Mouse (Mus musculus) CH12F3 (cell line): Measurements from ENCODE around the gene Pdpr.
"Not testable (repeated sequence)": the region's sequence is repeated elsewhere in the genome, so short reads cannot be mapped to it uniquely, and the experiment has no call there.

Experiments used
- in situ Hi-C: fragments of 300-500 bp; cut with MboI; formaldehyde crosslinking; loops from 2 replicates; pipeline ENCODE4 v1.14.3; 2020; ENCODE audit warnings: low sequenced_read_pairs

Pdpr gene

GRCm38 (mm10) chr8:111093865-111094718 lies at the start of gene Pdpr:
Gene Pdpr, plus strand, starts transcription at chr8:111094630.
- in situ Hi-C loops: no loop called here

- in situ Hi-C loops: no loop called here
Measured at GRCm38 (mm10) chr8:111048694-111049093, 45.7 kb upstream of the Pdpr start.

- in situ Hi-C loops: no loop called here
Measured at GRCm38 (mm10) chr8:111049106-111049505, 45.3 kb upstream of the Pdpr start.

GRCm38 (mm10) chr8:111053827-111054518 lies 40.5 kb upstream of the Pdpr start:
- in situ Hi-C loops: no loop called here

GRCm38 (mm10) chr8:111055031-111055634 lies 39.3 kb upstream of the Pdpr start:
- in situ Hi-C loops: no loop called here

DNA sequence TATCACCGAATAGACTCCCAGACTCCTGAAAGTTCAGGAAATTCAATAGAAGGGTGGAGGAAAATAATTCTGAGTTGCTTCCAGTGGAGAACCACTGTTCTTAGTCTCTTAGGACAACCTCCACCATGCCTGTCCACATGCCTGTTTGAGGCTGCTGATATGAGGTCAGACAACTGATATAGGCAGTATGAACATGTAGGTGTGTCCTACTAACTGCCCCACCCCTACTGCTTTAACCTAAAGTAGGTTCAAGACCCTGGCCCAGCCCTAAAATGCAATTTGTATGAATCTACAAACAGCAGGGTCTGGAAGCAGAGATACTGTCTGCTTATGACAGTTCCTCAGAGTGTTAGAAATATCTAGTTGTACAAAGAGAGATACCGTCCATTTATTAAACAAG lies 38.8 kb upstream of the Pdpr start:
- in situ Hi-C loops: no loop called here

- in situ Hi-C loops: no loop called here
Measured at GRCm38 (mm10) chr8:111056158-111056663, 38.2 kb upstream of the Pdpr start, which contains the start of gene Exosc6. Gene Exosc6, plus strand, starts transcription at chr8:111056339.

GRCm38 (mm10) chr8:111056691-111057293 lies 37.6 kb upstream of the Pdpr start:
- in situ Hi-C loops: no loop called here

GRCm38 (mm10) chr8:111058946-111059572 lies 35.4 kb upstream of the Pdpr start:
- in situ Hi-C loops: no loop called here

- in situ Hi-C loops: no loop called here
Measured at GRCm38 (mm10) chr8:111061688-111062071, 32.8 kb upstream of the Pdpr start.

DNA sequence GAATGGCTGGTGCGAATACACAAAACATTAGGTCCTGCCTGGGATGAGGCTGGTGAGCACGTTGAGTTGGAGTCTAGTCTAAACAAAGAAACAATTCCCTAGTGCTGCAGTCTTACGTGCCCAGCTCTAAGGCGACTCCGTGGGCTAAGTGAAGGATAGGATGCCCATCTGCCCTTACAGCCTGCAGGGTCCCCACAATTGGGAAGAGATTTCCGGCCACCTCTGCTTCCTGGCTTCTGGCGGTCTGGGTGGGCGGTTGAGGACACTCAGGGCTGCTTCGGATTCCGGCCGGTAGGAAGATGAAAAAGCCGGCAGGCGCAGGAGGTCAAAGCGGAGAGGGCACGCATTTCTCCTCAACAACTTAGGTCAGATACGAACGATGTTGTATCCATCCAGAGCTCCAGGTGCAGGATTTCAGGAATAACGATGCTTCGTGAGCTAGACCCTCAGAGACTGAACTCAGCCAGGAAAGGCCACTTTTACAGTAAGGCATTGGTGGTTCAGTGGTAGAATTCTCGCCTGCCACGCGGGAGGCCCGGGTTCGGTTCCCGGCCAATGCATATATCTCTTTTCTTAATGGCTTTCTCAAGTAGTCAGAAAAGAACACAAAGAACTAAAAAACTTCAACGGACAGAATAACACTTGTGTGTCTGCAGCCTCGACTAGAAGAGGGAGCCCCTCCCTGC lies 32.2 kb upstream of the Pdpr start:
- in situ Hi-C loops: no loop called here

DNA sequence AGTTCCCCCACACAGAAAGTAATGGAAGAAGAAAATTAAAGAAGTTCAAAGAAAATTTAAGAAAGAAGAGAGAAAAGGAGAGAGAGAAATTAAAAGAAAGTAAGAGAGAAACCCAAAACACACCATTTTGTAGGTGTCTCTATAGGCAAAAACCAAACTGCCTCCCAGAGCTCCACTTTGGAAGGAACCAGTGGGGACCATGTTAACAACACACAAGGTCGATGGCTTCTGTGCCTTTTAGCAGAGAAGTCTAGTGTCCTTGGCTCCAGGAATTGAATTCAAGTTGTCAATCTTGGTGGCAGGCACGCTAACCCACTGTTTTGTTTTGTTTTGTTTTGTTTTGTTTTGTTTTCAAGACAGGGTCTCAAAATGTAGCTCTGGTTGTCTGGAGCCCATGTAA lies 31.5 kb upstream of the Pdpr start:
- in situ Hi-C loops: no loop called here

GRCm38 (mm10) chr8:111066308-111066707 lies 28.1 kb upstream of the Pdpr start:
- in situ Hi-C loops: no loop called here

- in situ Hi-C loops: no loop called here
Measured at GRCm38 (mm10) chr8:111067439-111067838, 27.0 kb upstream of the Pdpr start.

DNA sequence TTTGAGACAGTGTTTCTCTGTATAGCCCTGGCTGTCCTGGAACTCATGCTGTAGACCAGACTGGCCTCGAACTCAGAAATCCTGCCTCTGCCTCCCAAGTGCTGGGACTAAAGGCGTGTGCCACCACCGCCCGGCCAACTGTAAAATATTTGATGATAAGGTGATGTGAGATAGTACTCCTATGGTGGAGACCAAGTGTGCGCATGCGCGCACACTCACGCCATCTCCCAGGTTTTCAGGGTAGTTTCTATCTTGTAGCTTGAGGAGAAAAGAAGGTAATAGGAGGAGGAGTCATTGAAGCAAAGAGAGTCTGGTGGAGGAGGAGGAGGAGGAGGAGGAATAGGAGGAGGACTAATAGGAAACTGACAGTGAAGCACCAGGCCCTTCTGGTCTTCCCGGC lies 25.8 kb upstream of the Pdpr start:
- in situ Hi-C loops: not testable (repeated sequence)

- in situ Hi-C loops: no loop called here
Measured at GRCm38 (mm10) chr8:111075926-111076325, 18.5 kb upstream of the Pdpr start.

DNA sequence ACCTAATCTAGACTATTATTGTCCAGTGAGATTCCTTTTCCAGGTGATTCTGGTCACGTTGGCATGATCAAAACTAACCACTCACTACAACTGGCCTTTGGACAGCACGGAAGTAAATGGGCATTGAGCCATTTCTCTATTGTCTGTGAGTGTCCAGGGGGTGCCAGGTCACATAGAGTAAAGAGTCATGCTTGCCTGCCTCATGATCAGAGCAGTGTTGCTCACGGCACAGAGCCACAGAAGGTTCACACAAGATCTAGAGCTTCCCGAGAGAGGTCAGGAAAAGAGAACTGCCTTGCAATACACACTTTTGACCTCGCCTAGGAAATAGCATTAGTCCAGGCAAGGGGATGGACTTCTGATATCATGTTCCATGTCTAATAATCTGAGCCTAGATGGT lies 15.0 kb upstream of the Pdpr start:
- in situ Hi-C loops: no loop called here

DNA sequence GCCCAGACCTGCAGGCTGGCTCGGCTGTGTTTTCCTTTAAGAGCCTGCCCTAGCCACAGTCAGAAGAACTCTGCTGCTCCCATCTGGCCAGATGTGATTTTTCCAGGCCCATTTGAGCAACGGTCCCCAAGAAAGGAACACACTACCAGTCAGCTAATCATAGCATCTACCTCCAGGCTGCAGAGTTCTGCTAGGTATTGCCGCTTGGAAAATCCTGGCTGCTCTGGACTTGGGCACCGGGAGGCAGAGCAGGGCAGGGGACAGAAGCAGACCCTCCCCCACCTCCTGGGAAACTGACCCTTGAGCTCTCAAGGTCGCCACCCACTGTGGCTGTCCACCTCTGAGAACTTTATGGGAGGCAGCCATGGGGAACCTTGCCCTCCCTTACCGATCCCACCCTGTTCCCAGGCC lies 14.6 kb upstream of the Pdpr start:
- in situ Hi-C loops: no loop called here

DNA sequence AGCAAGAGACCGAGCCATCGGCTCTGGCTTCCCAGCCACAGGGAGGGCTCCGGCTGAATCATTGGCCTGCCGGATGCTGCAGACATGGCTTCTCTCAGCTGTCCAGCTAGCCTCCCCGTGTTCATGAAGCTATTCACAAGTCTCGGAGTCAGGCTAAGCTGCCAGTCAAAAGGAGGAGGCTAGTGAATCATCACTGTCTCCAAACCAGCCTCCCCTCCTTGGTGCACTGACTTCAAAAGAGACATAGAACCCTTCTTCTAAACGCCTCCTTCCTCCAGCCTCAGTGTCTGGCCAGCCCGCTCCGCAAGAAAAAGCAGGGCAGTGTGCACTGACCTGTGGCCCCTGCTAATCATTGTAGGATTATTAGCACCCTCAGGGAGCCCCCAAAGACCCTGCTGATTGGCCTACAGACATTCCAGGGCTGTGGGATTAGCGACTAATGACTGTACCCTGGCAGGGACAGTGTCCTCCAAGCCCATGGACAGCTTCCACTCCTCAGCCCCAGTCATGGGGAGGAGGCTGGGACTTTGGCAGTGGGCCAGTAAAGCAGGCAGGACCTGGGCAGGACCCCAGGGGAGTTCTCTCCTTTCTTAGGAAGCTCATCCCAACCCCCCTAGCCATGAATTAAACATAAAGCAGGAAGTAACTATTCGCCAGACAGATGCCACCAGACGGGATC lies 12.7 kb upstream of the Pdpr start:
- in situ Hi-C loops: no loop called here

GRCm38 (mm10) chr8:111083936-111084335 lies 10.5 kb upstream of the Pdpr start:
- in situ Hi-C loops: not testable (repeated sequence)
